Mouse (Mus musculus) erythroblast, embryonic 14.5 days (primary cell): ENCODE measurements around the gene Zfp507.

Source experiments
- GATA1 ChIP-seq: IDR thresholded peaks from 2 replicates; pipeline ENCODE4 v1.6.1; 2012; ENCODE audit warnings: low read length, inconsistent platforms, mixed read lengths
- TAL1 ChIP-seq: IDR thresholded peaks from 3 replicates; pipeline ENCODE4 v1.6.1; 2012; ENCODE audit warnings: low read length, inconsistent platforms, mixed read lengths

DNA sequence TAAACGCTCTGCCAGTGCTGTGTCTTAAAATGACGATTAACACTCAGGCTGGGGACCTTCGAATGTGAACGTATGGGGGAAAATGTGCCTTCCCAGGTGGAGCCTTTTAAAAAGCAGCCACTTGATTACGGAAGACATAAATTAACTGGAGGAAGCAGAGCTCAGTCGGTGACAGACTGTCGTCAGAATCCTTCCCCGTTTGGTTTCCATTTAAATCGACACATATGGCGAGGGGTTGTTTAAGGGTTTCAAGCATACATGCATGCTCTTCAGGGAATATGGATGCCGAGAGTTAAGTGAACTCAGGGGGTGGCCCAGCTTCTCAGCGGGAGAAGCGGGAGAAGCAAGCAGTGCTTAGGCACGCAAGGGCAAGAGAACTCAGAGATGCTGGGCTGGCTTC is 45.7 kb upstream of the Zfp507 start:
- no peak for TF ChIP-seq GATA1
- TF ChIP-seq TAL1: no peak
